Mouse (Mus musculus) stomach, postnatal 0 days (tissue): ENCODE results near the gene Magi1.

Experiments
- CTCF ChIP-seq: IDR thresholded peaks from 2 replicates; pipeline ENCODE4 v1.5.1; 2016; ENCODE audit warnings: antibody characterized with exemption, low read depth, mild to moderate bottlenecking, moderate library complexity
- EP300 ChIP-seq: optimal IDR thresholded peaks from 2 replicates; pipeline ENCODE3; 2016; ENCODE audit warnings: antibody characterized with exemption

- TF ChIP-seq CTCF (no peak), EP300 (no peak)
These were observed 77.8 kb downstream of the Magi1 start for GRCm38 (mm10) chr6:94205926-94206325.
